Mouse (Mus musculus) R1 (cell line): Measurements from ENCODE around the gene Uspl1.

Source experiments
- DNase-seq: peaks from one replicate; pipeline ENCODE4 v3.0.0-alpha.2; 2018; ENCODE audit warnings: low read depth, low spot score

The Uspl1 gene

DNA sequence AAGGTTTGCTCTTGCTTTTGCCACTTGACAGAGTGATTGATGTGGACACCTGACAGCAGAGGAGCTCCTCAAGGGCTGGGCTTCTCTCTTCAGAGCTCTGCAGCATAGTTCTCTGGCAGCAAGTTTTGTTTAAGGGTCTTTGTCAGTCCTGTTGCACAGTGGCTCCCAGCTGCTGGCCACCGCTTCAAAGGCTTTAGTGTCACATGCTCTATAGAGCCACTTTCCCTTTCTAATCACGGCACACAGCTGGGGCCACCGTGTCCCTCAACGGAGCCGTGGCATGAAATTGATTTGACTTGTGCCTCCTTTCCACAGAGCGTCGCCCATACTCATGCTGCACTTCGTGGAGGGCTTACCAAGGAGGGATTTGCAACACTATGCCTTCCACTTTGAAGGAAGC lies 25.2 kb downstream of the Uspl1 start:
- DNase-seq: no peak

DNA sequence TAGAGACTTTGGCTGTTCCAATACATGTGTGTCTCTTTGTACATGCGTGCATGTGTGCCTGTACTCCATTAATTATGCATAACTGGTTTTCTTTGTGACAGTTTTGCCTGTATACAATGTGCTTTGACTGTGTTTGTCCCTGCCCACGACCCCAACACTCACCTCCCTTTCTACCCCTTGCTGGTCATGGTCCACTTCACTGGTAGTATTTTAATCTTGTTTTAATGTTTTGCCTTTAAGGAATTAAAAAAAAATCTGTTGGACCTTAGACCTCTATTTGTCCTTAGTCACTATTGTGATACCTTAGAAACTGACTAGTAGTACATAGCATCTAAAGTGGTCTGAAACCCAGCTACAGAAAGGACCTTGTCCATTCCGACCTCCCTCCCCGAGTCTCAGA lies 26.9 kb downstream of the Uspl1 start:
- no peak for DNase-seq

DNA sequence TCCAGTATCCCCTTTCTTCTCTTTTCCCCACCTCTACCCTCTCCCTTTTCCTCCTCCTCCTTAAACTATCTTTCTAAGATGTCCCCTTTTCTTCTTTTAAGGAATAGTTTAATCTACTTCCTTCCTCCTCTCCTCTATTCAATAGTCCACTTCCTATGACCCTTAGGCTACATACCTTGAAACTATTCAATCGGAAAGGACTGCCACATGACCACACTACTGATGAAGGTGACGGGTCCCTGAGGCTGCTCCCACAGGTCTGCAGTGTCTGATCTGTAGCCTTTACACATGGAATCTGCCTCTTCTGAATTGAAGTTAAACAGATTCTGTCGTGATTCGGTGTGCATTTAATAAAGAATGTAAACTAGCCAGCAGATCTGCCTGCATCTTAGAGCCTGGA lies 28.7 kb downstream of the Uspl1 start:
- DNase-seq: no peak

DNA sequence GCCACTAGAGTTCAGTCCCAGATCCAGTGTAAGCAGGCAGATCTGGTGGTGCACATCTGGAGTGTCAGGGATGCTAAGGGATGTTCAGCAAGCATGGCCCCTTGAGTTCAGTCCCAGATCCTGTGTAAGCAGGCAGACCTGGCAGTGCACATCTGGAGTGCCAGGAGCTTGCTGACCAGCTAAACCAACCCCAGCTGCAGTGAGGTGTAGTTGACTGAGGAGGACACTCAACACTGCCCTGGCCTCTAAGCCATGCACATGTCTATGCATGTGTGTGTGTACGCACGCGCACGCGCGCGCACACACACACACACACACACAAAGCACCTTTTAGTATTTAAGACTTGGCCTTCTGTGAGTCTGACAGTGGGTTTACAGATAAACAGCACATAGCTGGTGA lies 31.4 kb downstream of the Uspl1 start:
- no peak for DNase-seq

DNA sequence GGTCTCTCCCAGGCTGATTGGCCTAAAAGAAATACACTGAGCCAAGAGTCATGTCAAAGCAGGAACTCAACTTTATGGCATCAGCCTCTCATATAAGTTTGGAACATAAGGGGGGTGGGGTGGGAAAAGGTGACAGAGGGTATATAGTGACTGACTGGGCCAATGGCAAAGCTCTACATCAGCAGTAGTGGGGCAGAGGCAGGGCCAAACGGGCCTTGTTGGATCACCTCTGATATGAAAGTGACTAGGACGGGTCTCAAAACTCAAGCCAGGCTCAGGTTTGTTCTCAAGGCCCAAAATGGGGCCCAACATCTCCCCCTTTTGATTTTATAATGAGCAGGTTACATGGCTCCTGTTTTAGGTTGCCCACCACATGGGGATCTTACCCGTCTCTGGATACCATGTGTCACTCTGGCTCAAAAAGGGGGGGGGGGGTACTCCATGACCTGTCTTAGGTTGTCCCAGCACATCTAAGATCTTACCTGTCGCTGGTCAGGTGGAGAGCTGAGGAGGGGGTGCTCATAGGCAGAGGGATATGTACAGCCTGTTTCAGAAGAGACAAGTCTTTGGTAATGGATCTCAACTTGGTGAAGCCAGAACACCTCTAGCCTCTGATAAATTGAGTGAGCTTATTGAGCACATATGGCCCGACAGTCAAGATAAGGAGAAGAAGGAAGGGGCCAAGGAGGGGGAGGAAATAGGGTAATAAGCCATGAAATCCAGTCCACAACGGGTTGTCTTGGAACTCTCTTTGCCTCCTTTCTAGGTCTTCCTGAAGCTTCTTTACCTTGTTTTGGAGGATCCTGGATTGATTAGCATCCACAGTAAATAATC lies 33.6 kb downstream of the Uspl1 start:
- DNase-seq: no peak

DNA sequence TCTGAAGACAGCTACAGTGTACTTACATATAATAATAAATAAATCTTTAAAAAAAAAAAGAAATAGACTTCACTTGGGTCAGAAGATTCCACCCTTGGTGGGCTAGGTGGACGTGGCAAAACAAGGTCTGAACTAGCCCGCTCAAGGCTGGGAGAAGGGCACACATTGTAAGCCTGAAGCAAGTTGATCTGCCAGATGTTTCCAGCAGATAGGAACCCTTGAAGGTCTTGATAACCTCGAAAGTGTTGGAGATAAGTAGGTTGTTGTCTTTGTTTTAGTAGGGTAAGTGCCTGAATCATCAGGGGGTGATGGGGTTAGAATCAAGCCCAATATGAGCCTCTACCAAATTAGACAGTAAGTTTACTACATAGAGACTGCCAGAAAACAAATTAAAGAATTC lies 35.3 kb downstream of the Uspl1 start:
- no peak for DNase-seq

DNA sequence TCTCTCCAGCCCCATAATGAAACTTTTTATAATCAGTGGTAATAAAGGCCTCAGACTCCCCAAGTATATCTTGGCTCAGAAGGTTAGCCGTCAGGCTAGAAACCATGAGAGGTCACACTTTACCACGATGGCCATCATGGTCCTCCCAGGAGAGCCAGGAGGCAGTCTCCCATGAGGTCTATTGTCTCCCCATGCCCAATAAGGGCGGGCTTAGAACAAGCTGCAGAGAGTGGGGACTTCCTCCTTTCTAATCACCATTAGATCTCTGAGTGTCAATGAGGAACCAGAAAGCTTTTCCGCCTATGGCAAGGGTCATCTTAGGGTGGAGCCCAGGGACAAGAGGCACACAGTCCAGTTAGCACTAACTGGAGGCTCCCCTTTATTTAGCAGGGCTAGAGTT lies 37.2 kb downstream of the Uspl1 start:
- DNase-seq: no peak

DNA sequence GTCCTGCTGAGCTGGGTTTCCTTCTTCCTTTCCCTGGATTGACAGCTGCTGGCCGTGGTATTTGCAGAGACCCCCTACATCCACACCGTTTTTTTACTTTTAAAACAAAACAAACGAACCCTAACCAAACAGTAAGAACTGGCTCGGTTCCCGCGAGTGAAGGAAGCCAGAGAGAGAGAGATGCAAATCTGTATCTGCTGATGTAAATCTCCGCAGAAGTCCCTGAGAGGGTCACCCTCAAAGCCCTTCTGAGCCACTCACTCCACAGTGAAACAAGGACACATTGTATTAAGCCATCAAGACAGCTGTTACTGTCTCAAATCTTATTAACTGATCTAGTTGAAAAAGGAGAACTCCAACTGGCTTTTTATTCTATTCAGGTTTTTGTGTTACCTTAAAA lies 40.5 kb downstream of the Uspl1 start:
- no peak for DNase-seq

DNA sequence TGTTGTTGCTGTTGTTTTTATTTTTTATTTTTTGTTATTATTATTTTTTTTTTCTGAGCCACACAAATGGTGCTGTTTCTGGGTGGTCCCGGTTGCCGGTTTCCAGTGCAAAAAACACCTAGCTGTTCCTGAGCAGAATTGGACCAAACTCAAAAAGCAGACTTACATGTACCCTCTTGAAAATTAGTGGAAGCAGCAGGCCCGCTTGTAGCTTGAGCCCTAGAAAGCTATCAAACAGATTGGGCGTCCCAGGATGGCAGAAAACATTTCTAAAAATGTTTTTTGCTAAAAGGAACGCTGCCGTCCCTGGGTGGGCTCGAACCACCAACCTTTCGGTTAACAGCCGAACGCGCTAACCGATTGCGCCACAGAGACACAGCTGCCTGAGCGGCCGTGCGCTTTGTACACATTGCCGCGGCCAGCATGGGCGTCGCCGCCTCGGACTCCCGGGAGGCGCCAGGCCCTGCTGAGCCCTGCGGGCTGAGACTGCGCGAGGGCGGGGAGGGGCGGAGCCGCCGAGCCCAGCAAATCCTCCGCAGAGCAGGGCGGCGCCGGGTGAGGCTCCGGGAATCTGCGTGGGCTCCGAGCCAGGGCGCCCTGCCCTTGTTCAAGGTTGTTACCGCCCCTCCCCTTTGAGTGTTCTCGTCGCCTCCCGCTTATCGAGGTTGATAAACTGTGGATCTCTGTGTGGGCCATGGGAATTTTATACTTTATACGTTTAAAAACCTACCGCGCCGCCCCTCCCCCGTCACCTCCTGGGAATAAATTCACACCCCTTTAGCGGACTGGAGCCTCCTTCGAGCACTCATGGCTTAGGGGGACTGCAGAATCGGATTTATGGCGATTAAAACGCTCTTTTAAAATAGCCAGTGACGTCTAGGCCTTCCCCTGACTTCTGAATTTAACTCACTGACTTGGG lies 44.8 kb downstream of the Uspl1 start:
- DNase-seq: peak; percentile 97

DNA sequence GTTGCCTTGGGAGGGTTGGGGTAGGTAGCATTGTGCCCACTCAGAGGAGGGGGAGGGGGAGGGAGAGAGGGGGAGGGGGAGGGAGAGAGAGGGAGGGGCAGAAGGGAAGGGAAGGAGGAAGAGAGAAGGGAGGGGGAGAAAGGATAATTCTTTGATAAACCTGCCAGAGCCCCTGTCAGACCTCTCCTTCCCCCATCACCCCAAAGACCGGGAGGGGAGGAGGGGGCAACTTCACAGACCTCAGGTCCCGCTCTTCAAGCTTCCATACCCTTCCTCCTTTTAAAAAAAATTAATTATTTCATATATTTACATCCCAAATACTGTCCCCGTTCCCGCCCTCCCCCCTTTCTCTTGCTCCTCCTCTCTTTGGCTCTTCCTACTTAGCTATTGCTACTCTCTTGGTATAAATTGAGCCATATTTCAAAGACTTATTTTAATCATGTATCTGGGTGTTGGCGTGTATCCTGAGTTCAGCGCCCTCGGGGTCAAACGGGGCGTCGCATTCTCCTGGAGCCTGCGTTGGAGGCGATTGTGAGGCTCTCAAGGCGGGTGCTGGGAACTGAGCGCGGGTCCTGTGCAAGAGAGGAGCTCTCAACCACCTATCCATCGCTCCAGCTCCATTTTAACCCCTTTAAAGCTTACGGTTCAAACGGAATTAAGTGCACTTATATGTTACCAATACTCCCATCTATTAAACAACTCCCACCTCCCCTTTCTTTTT lies 45.6 kb downstream of the Uspl1 start:
- DNase-seq: no peak

DNA sequence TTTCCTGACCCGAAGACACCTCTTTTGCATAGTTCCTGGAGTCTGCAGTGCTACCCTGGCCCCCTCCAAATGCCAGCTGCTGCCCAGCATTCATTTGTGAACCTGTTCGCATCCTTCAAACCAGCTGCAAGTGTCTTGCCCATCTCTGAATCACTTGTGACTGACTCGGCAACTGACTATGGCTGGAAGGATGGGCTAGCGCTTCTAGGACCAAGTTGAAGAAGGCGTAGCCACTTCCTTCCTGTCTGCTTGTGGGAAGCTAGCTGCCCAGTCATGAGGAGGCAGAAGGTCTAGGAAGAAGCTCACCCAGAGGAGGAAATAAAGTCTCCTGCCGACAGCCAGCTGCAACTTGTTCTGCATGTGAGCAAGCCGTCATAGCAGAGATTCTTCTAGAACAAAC lies 50.9 kb downstream of the Uspl1 start:
- DNase-seq: no peak

DNA sequence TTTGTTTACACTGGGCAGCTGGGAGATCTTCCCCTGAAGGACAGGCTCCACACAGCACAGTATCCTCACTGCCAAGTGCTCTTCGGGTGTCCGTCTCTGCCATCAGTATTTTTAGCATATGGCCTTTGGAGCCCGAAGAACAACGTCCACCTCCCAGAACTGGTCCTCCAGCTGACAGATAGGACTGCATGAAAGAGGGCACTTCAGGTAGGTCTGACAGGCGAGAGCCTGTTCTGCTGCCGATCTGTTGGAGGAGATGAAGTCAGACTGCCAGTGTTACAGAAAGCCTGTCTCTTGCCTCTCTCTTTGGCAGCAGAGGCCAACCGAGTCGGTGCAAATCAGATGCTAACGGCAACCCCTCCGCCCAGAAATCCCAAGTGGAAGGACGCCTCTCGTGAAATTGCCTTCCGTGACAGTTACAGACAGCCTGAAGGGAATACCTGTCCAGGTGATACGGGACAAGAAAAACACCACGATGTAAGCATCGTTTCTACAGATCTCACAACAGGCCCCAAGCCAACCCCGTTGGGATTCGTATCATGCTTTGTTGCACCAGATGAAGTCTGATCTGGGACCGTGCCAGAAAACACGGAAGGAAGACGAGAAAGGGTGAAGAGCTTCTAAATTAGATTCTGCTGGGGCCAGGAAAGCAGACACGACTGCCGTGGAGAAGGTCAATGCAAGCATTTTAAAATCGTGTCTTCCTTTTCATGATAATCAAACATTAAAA lies 53.2 kb downstream of the Uspl1 start:
- no peak for DNase-seq

DNA sequence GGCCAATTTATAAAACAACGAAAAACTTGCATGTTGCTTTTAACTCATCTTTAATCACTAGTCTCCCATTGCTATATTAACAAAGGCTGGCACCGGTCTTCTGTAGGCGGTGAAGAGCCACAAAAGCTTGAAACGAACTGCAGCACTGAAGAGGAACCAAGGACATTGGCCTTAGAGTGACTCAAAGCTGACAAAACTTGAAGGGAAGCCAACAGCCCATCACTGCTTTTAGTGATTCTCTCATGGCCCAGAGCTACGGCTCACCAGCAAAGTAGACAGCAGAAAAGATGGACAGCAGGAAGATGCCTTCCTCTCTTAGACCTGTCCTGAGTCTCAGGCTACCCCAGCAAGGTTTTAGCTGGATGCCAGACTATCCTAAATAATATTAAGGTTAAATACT lies 58.3 kb downstream of the Uspl1 start:
- DNase-seq: no peak

DNA sequence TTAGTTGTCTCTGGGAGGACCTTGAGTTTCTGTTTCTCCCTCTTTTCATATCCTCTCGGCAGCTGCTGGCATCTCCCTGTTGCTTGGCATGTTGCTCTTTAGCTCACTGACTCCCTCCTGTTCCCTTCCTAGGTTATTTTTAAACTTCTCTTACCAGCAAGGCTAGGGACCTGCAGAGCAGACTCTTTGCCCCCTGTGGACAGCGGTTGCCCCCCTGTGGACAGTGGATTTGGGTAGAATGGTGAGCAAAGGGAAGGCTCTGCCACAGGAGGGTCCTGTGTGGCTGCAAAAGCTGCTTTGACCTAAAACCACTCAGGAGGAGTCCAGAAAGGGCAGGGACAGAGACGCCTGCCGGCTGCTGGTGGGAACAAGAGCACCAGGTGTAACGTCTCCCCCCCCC lies 58.9 kb downstream of the Uspl1 start:
- DNase-seq: no peak

DNA sequence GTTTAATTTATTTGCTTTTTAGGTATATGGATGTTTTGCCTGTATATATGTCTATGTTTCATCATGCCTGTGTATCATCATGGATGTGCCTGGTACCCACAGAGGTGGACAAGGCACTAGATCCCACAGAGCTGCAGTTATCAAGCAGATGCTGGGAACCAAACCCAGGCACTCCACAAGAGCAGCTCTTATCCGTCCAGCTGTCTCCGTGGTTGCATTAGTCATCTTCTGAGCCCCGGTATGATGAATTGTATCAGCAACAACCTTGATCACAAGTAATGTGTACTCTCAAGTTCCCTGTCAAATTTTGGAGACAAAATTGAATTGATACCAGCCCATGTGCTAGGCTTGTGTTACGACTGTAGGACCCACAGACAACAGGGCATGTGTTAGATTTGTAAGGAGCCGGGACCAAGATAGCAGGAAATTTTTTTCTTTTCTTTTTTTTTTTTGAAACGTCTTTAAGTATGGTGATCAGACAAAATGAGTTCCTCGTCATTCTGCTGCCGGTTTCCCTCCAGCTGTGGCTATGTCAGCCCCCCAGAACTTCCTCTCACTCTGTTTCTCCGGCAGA lies 61.3 kb downstream of the Uspl1 start:
- DNase-seq: no peak

DNA sequence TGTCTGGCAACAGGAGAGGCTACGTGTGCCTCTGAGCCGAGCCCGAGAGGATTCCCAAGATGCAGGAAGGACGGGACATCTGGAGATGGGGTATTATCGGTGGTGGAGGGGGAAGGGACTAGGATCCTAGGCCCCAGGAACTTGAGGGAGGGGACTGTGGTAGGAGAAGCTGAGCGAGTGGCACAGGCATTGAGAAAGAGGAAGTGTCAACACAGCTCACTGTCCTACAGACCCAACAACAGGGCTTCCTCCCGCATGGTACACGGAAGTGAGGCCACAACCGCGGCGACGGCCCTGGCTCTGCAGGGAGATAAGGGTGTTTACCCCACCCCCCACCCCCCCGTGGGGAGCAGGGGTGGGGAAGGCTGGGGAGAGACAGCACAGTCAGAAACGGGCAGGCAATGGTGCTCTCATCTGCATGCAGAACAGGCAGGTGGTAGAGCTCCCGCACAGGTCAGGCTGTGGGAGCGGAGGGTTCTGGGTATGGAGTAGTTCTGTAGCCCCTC lies 61.9 kb downstream of the Uspl1 start:
- DNase-seq: no peak

DNA sequence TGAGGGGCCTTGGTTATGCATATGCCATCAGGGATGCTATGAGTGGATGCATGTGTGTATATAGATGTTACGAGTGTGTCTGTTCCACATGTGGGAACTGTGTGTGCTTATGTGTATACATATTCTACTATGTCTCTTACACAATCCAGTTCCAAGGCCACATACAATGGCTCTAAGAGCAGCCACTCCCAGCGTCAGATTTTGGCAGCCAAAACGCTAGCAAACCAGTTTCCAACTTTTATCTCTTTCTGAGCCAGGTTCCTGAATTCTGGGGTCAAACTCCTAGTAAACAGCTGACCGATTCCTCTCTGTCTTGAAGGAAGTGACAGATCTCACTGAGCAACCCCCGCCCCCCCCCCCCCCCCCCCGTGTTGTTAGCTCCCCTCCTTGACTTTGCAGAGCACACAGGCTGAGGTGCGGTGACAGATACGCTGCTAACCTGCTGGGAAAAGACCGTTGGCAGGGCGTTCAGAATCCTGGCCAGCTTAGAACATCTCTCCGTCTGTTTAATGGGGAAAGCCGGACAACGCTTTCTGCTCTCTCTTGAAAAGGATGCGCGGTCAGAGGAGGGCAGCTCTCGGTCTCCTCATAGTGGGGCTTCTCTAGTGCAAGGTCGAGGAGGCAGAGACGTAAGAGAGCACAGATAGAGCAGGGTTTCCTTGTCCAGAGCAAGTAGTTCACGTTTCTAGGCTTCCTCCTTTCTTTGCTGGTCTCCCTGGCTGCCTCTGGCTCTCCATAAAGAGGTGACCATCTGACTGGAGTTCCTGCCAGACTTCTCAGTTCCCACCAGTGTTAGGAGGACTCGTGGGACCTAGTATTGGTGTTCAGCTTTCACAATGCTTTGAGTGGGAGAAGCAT lies 63.1 kb downstream of the Uspl1 start:
- DNase-seq: no peak

DNA sequence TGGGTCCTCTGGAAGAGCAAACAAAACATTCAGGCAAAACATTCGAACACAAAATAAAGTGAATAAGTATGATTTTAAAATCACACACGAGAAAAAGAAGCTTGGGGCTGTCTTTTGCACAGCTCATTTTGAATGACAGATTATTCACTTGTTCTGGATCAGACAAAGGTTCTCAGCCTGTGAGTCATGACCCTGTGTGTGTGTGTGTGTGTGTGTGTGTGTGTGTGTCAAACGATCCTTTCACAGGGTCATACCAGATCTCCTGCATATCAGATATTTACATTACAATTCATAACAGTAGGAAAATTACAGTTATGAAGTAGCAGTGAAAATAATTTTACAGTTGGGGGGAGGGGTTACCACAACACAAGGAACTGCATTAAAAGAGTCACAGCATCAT lies 68.2 kb downstream of the Uspl1 start:
- no peak for DNase-seq

DNA sequence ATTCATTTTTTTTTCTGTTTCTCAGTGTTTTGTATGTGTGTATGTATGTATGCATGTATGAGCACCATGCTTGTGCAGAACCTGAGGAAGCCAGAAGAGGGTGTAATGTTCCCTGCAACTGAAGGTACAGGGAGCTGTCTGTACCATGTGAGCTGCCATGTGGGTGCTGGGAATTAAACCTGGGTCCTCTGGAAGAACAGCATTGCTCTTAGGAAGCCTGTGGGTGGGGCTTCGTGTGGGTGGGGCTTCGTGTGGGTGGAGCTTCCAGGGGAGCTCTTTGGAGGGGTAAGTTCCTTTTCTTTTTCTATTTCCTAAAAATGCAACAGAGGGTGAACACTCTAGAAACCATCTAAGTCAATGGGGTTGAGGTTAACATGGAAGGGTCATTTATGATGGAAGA lies 69.3 kb downstream of the Uspl1 start:
- DNase-seq: peak; percentile 64

DNA sequence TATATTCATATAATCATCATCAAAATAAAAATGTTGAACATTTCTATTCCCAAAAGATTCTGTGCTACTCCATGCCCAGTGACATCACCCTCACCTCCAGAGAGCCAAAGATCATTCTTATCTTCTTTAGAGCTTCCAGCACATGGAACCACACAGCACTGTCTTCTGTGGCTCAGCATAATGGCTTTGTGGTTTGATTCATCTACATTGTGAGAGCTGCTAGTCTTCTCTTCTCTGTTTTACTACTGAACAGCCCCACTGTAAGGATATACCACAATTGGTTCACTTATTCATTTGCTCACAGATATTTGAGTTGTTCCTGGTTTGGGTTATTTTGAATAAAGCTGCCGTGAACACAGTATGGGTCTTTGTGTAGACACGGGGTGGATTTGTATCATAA lies 71.4 kb downstream of the Uspl1 start:
- DNase-seq: no peak
